Mouse (Mus musculus) left cerebral cortex, postnatal 4 days (tissue): ENCODE data around the gene Gpr22. TPM values are rescaled to one million over a fixed set of nuclear protein-coding genes. Genes with fewer than 3 reads are reported as not detected.

ENCODE experiments used
- DNase-seq: peaks from one replicate; pipeline ENCODE4 v3.0.0-alpha.2; 2022
- intact Hi-C: fragments of 180-260 bp; cut with DNase I; formaldehyde crosslinking; loops from one replicate; pipeline ENCODE4 v1.15.1; 2025
- total RNA-seq, 2 experiments: library from RNA; stranded (reverse); gene quantifications; 2 replicates each; pipeline ENCODE4 v1.2.3; 2021

Gene Gpr22
- total RNA-seq = 10 to 100 TPM; 21.7 to 25.4 TPM

DNA sequence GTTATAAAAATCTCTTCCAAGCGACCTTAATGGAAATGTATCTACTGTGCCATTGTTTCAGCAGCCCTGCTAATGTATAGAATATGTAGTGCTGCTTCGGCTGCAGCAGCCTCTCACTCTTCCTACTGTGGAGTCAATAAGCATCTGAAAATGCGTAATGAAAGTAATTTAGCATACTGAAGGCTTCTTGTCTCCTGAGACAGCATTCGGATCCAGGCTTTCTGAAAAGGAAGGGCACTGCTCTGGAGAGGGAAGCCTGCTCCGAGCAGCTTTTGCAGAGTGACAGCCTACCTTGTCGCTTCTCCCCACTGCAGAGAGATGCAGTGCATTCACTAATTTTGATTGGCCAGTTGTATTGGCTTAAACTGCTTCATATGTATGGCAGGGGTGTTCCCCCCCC is at the start of gene Gpr22:
Gpr22 (minus strand) TSS at position 348 of the 400 bp plus-strand sequence.
- peak; percentile 24 for DNase-seq
- intact Hi-C loops = loop anchor here (10.0 kb wide), 1 partner anchor 209 kb away; no protein-coding TSS in a partner anchor

DNA sequence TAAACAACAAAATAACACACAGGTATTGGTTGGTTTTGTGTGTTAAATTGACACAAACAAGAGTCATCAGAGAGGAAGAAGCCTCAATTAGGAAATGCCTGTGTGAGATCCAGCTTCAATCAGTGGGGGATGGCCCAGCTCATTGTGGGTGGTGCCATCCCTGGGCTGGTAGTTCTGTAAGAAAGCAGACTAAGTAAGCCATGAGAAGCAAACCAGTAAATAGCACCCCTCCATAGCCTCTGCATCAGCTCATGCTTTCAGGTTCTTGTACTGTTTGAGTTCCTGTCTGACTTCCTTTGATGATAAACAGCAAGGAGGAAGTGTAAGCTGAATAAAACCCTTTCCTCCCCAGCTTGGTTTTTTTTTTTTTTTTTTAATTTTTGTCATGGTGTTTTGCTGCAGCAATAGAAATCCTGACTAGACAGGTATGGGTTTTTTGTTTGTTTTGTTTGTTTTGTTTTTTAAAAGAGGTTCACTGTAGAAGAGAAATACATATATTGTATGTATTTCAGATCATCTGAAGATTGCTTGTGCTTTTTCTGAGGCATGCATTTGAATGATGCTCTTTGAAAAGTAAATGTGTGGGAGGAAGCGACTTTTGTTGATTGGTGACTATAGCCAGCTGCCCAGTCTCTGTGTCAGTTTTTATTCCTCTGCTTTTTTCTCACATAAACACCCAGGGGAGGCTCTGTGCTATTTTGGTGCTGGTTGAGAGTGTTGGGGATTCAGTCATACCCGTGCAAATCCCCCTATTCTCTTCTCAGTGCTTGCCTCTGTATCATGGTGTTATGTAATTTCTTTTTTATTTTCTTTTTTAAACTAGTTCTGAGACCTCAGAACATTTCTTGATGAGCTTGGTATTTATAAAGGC is 42.4 kb upstream of the Gpr22 start:
- DNase-seq = no peak
- intact Hi-C loops = no loop called here

DNA sequence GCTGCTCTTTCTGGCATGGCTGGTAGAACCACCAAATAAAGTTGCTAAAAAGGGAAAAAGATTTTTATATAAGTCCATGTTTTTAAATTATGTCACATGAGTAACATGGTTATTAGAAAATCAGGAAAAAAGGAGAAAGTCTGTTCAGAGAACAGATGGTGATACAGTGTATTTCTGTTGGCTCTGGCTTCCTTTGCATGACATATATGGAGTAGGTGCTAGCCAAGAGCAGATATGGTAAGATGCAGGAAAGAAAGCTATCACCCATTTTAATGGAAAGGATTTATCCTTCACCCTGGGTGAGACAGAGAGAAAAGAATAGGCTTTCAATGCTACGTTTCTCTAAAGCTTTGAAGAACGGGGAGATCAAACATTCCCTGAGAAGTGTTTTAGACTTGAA is 40.7 kb upstream of the Gpr22 start:
- intact Hi-C loops = no loop called here
- no peak for DNase-seq

DNA sequence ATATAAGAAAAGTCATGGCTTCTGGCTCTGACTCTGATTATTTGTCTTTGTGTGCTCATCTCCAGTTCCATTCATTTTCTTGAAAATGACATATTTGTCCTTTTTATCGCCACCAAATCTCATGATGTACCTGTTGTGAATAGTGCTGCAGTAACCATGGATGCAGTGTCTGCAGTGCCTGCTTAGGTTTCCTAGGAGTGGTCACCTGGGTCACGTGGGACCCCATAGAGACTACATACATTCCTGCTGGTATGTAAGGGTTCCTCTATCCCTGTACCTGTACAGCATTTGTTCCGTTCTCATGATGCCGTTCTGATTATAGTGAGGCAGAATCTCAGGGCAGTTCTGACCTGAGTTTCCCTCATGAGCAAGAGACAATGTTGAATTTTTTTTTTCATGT is 36.1 kb upstream of the Gpr22 start:
- DNase-seq = no peak
- intact Hi-C loops = no loop called here

DNA sequence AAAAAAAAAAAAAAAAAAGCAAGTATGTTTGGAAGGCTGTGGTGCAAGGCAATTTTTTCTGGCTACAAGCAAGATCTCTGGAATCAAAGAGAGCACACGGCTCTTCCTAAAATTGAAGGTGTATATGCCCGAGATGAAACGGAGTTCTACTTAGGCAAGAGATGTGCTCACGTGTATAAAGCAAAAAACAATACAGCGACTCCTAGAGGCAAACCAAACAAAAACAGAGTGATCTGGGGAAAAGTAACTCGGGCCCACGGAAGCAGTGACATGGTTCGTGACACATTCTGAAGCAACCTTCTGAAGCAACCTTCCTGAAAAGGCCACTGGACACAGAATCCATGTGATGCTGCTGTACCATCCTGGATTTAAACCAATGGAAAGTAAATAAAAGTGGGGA is 33.6 kb upstream of the Gpr22 start:
- intact Hi-C loops = no loop called here
- DNase-seq = no peak

DNA sequence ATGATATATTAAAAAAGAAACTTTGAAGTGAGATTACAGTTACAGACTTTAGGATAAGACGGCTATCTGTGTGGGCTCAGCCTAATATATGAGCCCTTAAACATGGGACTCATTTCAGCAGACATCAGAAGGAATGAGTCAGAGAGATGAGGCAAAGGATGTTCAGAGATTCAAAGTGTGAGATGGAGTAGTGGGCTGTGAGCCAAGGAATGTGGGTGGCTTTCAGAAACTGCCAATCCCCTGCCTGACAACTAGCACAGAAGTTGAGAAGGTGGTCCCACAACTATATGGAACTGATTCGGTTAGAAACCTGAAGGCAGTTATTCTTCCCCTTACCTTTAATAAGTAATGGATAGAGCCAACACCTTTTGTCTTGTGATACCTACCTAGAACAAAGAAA is 20.9 kb upstream of the Gpr22 start:
- DNase-seq = no peak
- intact Hi-C loops = no loop called here

DNA sequence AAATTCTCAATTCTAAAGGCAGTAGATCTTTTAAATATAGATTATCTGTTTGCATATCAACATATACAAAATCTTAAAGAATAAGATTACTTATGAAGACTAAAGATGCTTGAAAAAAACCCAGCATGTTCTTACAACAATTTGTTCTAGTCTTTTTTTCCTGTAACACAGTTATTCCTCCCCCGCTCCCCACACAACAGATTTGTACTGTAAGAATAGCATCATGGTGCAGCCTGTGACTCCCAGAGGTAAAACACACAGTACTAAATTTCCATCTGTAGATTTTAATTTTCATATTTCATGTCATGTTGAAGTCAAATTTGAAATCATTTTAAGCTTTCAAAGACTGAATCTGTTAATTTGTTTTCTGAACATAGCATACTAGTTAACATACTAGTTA is 16.4 kb upstream of the Gpr22 start:
- intact Hi-C loops = no loop called here
- DNase-seq = no peak

DNA sequence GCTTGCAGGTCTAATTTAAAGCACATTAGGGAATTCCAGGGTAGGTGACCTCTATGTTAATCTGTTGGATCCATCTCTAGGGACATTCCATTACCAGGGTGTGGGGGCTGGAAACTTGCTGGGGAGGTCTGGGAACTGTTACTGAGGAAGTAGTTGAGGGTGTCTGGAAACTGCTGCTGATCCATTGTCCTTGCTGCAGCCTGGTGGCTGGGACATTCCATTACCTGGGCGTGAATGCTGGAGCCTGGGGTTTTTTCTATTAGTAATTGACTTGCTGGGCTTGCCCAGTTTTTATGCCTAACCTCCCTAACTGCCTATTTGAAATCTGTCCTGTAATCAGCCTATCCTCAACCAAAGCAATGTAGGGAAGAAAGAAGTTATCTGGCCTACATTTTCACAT is 13.0 kb upstream of the Gpr22 start:
- intact Hi-C loops = no loop called here
- DNase-seq = no peak

DNA sequence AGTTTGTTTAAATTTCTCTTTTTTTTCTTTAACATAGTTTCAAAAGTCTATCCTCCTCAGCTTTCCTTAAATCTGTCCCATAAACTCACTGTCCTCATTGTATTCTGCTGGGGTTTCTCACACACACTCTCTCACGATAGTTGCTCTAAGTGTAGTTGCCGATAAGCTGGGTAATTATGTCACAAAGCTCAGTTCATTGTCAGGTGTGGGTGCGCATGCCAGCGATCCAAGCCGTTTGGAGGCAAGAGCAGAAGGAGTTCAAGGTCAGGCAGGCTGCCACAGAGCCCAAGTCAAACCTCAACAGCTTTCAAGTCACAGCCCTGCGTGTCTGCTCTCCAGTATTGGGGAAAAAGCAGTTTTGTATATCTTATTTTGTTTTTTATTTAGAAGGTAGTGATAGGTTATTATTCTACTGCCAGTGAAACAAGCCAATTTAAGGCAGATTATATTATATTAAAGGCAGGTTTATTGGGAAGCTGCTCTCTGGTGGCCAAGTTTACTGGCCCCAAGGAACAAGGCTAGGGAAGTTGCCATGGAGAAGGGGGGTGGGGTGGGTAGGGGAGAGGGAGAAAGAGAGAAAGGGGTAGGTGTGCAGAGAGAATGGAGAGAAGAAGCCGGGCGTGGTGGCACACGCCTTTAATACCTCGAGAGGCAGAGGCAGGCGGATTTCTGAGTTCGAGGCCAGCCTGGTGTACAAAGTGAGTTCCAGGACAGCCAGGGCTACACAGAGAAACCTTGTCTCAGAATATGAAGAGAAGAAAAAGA is 11.9 kb upstream of the Gpr22 start:
- no peak for DNase-seq
- intact Hi-C loops = no loop called here

DNA sequence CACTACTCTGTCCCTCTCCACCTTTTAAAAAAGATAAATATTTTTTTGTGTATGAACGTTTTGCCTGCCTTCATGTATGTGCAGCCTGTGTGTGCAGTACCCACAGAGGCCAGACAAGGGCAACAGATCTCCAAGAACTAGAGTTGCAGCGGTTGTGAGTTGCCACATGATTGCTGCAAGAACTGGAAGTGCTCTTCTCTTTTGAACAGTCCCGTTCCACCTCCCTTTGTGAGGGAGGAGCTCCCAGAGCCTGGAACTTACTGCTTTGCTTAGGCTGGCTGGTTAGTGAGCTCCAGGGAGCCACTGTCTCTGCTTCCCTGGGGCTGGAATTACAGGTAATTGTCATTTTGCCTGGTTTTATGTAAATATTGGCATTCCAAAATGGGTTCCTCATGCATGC is 10.8 kb upstream of the Gpr22 start:
- no peak for DNase-seq
- intact Hi-C loops = no loop called here

DNA sequence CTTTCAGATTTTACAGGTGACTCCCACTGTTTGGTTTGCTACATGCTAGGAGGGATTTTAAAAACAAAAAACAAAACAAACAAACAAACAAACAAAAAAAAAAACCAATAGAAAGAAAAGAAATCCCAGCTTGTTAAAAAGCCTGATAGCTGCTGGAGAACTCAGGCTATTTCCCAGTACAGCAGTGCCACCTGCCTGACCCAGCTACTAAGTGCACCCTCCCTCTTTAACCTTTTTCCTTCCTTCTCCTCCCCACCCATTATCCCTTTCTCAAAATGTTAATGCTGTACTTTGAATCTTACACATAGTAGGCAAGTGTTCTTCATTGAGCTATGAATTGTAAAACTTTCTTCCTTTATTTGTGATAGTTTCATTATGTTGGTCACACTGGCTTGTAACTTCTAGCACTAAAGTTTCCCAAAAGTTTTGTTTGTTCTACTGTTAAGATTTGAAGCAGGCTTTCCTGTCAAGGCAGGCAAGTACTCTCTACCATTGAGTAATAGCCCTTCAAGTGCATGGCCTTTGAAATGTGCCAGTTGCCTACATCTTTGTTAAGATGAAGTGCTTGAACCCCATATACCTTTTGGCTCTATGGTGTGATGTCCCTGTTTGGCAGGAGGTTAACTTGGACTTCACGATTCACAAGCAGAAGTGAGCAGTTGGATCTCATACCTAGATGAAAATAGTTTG is 6.0 kb upstream of the Gpr22 start:
- no peak for DNase-seq
- intact Hi-C loops = loop anchor here (10.0 kb wide), 1 partner anchor 215 kb away; no protein-coding TSS in a partner anchor

DNA sequence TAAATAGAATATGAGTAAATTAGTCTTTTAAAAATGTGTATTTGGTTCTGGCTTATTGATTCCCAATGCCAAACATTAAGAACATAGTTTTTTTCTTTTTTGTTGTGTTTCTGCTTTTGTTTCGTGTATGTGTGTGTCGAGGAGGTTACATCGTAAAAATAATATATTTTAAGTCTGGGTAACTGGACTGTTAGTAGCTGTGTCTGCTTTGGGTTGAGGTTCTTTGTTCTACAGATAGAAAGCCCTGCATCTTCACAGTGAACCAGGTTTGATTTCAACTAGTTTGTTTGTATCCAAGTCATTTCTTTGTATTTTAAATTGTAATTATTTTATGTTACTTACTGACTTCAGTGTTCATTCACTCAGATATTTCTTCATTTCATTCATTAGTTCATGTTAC is 323 bp upstream of the Gpr22 start:
- DNase-seq = no peak
- intact Hi-C loops = loop anchor here (10.0 kb wide), 1 partner anchor 209 kb away; no protein-coding TSS in a partner anchor

DNA sequence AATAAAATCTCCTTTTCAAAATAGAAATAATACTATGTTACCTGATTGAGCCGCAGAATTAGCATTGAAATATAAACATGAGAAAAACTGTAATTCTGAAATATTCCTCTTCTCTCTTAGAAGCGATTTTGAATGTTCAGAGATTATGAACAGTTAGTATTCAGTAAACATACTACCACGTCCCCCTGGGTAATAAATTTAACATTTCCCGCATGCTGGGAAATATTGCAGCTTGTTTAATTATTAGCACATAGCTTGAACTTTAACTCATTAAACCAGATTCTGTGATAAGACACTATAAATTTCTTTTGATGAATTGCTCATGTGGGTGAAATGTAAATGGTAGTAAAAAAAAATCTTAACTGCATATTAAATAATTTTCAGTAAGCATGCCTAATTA is 1.0 kb downstream of the Gpr22 start:
- DNase-seq = no peak
- intact Hi-C loops = loop anchor here (10.0 kb wide), 1 partner anchor 208 kb away; no protein-coding TSS in a partner anchor

DNA sequence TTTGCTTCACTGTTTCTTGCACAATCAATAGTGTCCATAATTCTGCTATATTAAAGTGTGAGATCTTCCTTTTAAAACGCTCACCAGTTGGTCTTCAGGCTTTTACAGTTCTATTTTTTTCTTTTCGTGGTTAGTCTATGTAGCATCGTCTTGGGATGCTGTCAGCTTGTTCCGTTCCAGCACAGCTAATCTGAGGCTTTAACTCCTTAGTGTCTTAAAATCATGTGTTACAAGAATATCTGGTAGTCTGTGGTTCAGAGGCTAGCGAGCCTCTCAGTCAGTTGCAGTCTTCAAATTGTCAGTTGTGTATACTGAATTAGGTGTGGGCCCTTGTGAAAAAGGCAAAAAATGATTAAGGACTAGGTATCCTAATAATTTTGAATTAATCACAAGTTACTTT is 1.5 kb downstream of the Gpr22 start:
- intact Hi-C loops = loop anchor here (10.0 kb wide), 1 partner anchor 207 kb away; no protein-coding TSS in a partner anchor
- no peak for DNase-seq

DNA sequence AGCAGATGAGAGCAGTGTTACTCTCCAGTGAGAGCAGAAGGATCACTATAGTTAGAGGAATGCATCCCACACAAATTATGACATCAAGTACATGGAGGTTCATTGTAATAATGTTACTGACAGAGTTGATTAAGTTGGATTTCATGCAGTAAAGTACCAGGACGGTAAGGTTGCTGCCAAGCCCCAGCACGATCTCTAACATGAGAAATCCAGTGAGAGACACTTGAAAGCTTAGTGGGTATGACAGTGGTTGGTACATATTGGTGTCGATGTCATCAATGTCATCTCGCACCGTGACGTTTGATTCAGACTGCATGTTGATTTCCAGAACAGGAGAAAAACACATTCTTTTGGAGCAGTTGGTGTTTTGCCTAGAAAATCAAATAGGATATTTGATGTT is 4.1 kb downstream of the Gpr22 start:
- no peak for DNase-seq
- intact Hi-C loops = loop anchor here (10.0 kb wide), 2 partner anchors 205 to 215 kb away; no protein-coding TSS in a partner anchor

DNA sequence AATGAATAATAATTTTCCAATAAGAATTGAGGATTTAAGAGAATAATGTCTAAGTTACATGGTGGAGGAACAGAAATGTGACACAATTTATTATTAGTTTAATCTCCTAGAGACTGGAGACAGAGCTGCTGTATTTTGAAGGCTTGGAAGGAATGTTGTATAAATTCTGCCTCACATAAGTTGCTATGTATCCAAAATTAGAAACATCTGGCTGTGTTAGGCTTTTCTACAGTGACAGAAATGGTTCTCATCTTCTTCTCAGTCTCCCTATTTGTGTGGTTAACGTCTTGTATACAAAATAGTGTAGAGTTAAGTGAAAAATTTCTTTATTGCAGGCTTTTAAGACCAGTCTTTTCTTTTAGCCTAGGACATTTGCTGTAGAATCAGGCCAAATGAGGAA is 6.2 kb downstream of the Gpr22 start:
- intact Hi-C loops = loop anchor here (10.0 kb wide), 1 partner anchor 217 kb away; no protein-coding TSS in a partner anchor
- no peak for DNase-seq

DNA sequence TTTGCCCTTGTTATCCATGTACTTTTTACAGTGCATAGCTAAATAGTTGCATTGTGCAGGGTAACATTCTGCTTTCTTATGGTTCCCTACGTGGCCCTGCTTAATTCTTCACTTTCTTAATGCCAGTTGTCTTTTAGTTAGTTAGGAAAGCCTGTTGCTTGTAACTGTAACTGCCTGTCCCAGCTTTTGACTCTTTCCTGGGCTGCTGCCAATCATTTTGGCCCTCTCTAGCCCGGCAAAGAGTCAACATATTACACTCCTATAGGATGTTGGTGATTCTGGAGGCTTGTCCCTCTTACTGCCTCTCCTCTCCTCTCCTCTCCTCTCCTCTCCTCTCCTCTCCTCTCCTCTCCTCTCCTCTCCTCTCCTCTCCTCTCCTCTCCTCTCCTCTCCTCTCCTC is 7.6 kb downstream of the Gpr22 start:
- intact Hi-C loops = loop anchor here (10.0 kb wide), 1 partner anchor 219 kb away; no protein-coding TSS in a partner anchor
- no peak for DNase-seq

DNA sequence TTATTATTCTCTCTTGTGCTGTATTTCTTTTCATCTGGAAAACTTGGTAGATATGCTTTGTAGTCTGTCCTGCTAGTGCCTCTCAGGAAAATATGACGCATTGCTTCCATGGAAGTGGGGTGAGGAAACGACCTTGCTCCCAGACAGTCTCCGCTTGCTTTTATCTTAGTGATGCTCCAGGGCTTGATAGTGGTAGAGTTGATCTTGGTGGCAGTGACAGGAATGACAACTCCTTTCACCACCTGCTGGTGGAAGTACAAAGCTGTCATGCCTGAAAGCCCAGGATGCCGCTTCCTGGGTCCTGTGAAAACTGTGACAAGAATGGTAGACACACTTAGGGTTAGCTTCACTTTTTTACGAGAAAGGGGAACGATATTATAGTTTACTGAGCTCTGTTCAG is 9.8 kb downstream of the Gpr22 start:
- no peak for DNase-seq
- intact Hi-C loops = loop anchor here (10.0 kb wide), 1 partner anchor 221 kb away; no protein-coding TSS in a partner anchor

DNA sequence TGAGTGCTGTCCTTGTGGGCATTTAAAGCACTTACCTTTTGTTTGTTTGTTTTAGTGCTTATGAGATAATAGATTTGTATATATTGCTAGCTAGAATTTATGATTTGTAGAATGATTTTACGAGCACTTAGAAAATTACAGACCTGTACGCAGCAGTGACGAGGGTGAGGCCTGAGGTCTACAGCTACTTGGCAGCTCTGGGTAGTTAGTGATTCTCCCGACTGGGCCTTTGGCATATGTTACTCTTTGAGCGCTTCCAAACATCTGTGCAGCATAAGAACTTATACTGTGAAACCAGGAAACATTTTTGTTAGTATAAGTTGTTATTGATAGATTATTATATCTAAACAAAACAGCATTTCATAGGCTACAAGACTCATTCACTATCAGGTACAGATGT is 12.3 kb downstream of the Gpr22 start:
- intact Hi-C loops = loop anchor here (10.0 kb wide), 1 partner anchor 223 kb away; no protein-coding TSS in a partner anchor
- no peak for DNase-seq

DNA sequence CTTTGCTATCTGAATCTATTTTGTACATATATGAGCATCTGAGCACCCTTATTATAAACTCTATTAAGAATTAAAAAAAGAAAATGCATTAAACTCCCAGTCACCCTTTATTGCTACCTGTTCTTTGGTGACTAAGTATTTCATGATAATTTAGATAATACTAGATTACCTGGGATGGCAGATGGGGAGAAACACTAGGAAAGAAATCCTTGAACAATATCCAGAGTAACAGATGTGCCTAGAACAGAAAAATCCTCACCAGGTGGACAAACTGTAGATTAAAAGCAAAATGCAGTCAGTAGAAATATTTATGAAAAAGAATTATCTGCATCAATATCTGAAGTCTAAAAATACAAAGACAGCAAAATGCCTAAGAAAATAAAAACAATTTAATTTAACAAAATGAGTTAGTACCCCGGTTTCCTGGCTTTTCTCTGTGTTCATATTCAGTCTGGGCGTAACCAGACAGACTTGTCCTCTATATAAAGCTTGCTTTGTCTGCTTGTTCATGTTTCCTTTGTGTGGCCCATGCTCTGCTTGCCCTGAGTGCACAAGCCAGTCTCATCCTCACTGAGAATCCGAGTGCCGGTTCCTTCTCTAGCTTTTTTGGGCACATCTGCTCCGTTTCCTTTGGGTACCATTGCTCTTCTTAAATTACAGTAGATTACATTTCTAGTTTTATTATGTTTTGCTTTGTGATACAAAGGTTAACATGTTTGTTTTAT is 13.0 kb downstream of the Gpr22 start:
- DNase-seq = no peak
- intact Hi-C loops = loop anchor here (10.0 kb wide), 1 partner anchor 224 kb away; no protein-coding TSS in a partner anchor
